Mouse (Mus musculus) heart, postnatal 25 days (tissue): ENCODE data around the gene Nf1. TPM values are rescaled to one million over a fixed set of nuclear protein-coding genes. Genes with fewer than 3 reads are reported as not detected.

Experiments used
- DNase-seq: peaks from one replicate; pipeline ENCODE4 v3.0.0; 2022; ENCODE audit warnings: low spot score
- intact Hi-C: fragments of 180-260 bp; cut with DNase I; formaldehyde crosslinking; loops from one replicate; pipeline ENCODE4 v1.15.1; 2025
- total RNA-seq, 2 experiments: library from RNA; stranded (reverse); gene quantifications; 2 replicates each; pipeline ENCODE4 v1.2.3; 2021

Gene Nf1
- total RNA-seq, 2 experiments from 2014 or later = 27.1 to 30.0 TPM

- intact Hi-C loops = no loop called here
- DNase-seq = no peak
Measured at GRCm38 (mm10) chr11:79566947-79567346, 227.5 kb downstream of the Nf1 start.

- intact Hi-C loops = no loop called here
- no peak for DNase-seq
Measured at GRCm38 (mm10) chr11:79568197-79568911, 228.9 kb downstream of the Nf1 start.

GRCm38 (mm10) chr11:79570319-79570718, 230.8 kb downstream of the Nf1 start:
- no peak for DNase-seq
- intact Hi-C loops = no loop called here

DNA sequence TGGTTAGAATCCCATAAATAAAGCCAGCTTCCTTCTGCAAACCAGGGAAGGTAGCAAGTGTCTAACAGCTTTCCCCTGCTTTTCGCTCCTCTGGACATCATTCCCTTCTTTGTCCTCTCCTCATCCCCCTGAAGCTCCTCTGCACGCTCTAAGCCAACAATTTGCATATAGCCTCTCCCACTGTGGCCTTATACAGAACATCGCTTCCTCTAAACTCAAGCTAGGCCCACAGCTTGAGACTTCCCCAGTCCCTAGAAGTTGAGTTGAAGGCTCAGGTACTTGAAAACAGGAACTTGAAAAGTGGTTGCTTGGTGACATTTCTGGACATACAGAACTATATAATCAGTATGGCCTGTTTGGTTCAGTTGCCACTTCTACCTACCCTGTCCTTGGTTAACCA, 234.3 kb downstream of the Nf1 start:
- intact Hi-C loops = no loop called here

GRCm38 (mm10) chr11:79575383-79576073, 236.0 kb downstream of the Nf1 start:
- no peak for DNase-seq
- intact Hi-C loops = loop anchor here (5.0 kb wide), 1 partner anchor 98 kb away; no protein-coding TSS in a partner anchor

More for the DNA sequence above, 234.3 kb downstream of the Nf1 start:
- DNase-seq = no peak

DNA sequence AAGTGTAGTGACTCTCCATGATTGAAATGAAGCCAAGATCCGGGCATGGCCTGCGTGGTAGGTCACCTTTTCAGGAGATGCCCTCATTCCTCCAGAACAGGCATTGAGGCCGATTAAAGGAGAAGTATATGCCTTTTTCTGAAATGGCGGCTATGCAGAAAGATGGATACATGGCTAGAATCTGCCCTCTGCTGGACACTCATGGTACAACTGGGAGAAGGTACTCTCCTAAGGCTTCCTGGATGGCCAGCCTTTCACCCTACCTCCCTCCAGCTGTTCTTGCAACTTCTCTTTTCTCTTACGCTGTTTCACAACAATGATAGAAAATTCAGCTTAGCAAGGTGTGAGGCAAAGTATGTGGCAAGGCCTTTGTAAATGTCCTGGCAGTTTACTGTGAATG, 238.2 kb downstream of the Nf1 start:
- intact Hi-C loops = loop anchor here (5.0 kb wide), 1 partner anchor 100 kb away; no protein-coding TSS in a partner anchor
- DNase-seq = no peak

DNA sequence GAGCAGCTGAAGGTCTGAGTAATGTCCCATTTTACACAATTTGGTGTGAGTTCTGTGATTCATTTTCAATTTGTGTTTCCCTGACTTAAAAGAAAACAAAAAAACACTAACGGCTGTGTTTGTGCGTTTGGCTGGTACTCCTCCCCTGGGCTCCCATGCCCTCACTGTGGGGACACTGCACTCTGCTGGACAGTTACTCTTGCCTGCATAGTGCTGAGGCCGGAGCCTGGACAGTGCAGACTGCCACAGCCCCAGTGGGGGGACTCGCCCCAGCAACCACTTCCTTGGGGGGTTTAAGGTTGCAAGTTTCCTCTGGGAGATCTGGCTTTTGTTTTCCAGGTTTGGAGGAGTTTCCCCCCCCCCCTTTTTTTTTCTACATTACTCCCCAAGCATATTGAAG, 241.2 kb downstream of the Nf1 start:
- intact Hi-C loops = loop anchor here (5.0 kb wide), 1 partner anchor 342 kb away; no protein-coding TSS in a partner anchor

GRCm38 (mm10) chr11:79581257-79581656, 241.8 kb downstream of the Nf1 start:
- no peak for DNase-seq
- intact Hi-C loops = loop anchor here (5.0 kb wide), 1 partner anchor 341 kb away; no protein-coding TSS in a partner anchor

More for the DNA sequence above, 241.2 kb downstream of the Nf1 start:
- DNase-seq = no peak

- intact Hi-C loops = loop anchor here (1.0 to 5.0 kb wide), 2 partner anchors 102 to 338 kb away; no protein-coding TSS in a partner anchor
- no peak for DNase-seq
Measured at GRCm38 (mm10) chr11:79584191-79584590, 244.7 kb downstream of the Nf1 start.

DNA sequence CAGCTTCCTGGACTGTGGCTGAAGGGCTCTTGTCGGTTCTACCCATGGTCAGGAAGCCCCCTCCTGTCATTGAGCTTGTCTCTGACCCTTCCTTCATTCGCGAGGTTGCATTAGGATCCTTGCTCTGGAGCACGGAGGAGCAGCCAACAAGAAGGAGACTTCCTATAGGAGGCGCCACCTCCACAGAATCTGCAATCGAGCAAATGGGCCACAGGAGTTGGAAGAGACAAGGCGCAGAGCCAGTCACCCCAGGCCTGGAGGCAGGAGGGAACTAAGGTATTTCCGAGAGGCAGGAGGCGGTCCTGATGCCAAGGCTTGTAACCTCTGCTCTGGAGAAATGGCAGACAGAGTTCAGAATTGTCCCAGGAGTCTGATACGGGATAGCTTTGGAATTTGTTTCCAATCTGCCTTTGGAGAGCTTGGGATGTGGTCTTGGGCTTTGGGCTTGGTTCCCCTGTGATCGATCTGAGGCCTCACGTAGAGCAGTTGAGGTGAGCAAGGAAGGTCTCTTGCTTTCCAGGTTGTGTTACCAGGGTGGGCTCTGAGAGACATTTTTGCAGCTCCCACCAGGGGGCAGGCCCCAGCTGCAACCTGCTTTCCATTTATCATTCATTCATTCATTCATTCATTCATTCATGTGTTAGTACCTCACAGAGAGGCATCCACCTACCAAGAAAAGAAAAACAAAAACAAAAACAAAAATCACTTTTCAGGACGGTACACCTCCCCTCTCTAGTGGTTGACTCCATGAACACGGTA, 250.0 kb downstream of the Nf1 start:
- DNase-seq = no peak
- intact Hi-C loops = no loop called here

GRCm38 (mm10) chr11:79590664-79591590, 251.4 kb downstream of the Nf1 start, which contains the start of gene Rab11fip4:
Gene Rab11fip4 (plus strand): TSS chr11:79591212.
- no peak for DNase-seq
- intact Hi-C loops = no loop called here

GRCm38 (mm10) chr11:79591591-79591975, 252.1 kb downstream of the Nf1 start:
- DNase-seq = no peak
- intact Hi-C loops = no loop called here

DNA sequence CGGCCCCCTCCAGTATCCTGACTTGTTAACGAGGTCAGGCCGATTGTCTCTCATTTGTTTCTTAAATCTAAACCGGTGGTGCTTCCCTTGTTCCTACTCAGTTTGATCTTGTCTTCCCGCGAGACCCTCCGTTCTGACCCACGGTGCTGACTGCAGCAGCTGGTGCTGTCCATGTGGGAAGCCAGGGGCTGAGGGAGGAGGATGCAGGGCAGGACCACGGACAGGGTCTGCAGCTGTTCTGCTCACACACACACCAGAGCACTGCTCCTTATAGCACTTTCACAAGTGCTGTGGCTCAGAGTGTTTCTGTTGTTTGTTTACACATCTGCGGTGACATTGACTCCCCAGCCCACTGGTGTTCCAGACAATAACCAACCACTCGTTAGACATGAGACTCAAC, 254.0 kb downstream of the Nf1 start:
- no peak for DNase-seq
- intact Hi-C loops = no loop called here

GRCm38 (mm10) chr11:79610454-79610853, 271.0 kb downstream of the Nf1 start:
- intact Hi-C loops = no loop called here
- no peak for DNase-seq

DNA sequence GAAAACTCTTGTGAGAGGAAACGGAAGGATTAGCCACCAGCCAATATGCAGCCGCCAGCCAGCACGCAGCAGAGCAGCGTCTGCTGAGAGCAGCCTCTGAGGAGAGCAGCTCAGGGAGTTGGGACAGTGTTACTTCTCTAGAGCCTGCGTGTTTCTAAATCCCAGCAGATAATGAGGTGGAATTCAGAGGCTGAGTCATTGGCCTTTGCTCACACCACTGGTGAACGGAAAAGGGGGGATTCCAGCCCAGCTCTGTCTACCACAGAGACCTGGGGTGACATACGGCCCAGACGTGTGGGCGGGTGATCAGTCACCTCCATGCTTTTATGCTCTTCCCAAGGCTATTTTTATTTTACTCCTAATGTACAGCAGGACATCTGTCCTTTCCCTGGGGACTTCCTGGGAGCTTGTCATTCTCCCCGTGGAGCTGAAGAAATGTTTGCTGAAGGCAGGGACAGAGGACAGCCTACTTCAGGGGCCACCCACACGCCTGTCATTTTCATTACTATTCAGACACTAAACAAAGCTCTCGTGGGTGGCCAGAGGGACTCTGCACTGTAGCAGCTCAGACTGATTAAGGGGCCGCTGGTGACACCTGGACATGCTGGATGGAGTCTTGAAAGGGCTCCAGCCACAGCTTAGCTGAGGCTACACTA, 271.6 kb downstream of the Nf1 start:
- intact Hi-C loops = no loop called here
- DNase-seq = no peak

DNA sequence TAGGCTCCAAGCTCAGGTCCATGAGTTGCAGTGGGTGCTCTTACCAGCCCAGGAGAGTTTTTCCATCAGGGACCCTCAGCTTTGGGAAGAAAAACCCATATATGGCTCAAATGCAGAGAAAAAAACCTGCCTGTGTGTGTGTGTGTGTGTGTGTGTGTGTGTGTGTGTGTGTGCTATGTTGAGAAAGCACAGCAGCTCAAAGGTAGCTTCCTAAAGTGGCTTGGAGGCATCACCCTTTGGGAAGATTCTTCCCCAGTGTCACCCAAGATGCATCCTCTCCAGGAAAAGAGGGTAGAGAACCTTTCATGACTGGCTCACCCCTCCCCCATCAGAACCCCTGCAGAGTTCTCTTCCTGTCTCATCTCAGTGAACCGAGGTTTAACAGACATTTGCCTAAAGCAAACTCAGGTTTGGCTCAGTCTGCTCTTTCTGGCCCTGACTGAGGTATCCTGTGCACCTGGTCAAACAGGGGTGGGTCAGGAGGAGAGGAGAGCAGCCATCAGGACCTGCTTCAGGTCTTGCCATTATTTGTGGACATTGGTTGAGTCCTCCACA, 272.6 kb downstream of the Nf1 start:
- intact Hi-C loops = no loop called here
- DNase-seq = no peak

DNA sequence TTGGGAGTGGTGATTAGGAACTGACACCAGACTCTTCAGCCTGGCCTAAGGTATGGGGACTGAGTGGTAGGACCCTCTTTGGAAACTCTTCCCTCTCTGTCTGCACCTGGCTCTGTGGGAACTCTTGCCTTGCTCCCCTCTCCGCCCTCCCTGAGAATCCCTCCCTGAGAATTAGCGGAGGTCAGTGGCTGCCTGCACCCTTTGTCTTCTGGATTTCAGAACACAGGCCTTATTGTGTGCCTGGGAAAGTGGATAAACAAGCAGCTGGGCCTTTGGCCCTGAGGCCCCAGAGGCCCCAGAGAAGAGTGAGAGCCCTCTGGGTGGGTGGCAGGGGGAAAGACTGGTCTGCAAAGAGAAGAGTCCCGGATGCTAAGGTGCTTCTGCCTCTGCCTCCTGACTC, 273.6 kb downstream of the Nf1 start:
- DNase-seq = no peak
- intact Hi-C loops = no loop called here

DNA sequence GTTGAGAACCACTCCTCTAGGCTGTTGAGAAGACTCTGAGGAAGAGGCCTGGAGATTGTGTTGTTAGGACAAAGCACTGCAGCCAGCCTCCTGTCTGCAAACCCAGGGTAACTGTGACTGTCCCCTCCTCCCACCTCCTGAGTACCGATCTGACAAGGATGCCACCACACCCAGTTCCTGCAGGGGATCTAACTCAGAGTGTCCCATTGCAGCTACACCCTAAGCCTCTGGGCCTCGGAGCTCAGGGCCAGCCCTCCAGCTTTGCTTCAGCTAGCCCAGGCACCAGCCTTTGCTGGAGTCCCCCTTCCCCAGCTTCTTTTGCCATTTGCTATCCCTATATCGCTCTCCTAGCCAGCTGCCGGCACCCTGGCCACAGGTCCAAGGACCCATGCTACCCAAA, 274.2 kb downstream of the Nf1 start:
- no peak for DNase-seq
- intact Hi-C loops = no loop called here

DNA sequence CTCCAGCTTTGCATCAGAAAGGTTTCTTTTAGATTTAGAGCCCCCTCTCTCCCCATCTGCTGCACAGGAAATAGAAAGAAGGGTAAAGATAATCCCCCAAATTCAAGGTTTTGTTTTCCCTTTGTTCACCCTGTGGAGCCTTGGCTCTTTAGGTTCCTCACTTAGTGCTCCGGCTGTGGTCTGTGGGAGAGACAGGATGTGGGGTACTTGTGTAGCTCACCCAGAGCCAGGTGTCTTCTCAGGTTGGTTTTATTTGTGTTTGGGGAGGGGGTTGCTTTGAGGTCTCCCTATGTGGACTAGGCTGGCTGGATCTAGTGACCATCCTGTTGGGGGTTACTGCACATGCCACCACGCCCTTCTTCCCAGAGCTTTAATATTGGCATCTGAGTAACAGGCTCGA, 275.4 kb downstream of the Nf1 start:
- intact Hi-C loops = no loop called here
- no peak for DNase-seq
